Mouse (Mus musculus) cortical plate, adult 2 months (tissue): ENCODE measurements around the gene D10Wsu102e.
"Not testable (repeated sequence)": the region's sequence is repeated elsewhere in the genome, so short reads cannot be mapped to it uniquely, and the experiment has no call there.

ENCODE experiments used
- CTCF ChIP-seq: fragments of 200-500 bp; IDR thresholded peaks from 2 replicates; pipeline ENCODE4 v1.5.1; 2011; ENCODE audit warnings: mild to moderate bottlenecking, control low read depth, low read length; ENCODE audit not compliant: insufficient read depth; ENCODE audit errors: extremely low read depth
- POLR2A ChIP-seq: fragments of 200-500 bp; IDR thresholded peaks from 2 replicates; pipeline ENCODE4 v1.6.1; 2011; ENCODE audit warnings: mild to moderate bottlenecking, low read length, control low read depth; ENCODE audit not compliant: insufficient read depth; ENCODE audit errors: extremely low read depth

DNA sequence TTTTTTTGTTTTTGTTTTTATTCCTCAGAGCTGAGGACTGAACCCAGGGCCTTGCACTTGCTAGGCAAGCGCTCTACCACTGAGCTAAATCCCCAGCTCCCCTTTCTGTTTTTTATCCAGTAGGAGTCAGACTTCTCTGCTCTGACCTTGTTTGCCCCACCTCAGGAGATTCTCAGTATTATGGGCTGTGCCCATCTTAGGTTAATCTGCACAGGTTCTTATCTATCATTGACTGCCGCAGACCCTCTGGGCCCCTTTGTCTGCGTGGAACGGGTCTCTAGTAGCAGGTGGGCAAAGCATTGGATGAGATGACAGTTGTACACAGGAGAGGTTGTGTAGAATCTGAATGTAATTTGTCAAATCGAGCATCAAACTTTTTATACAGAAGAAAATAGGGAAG lies 15.4 kb downstream of the D10Wsu102e start:
- TF ChIP-seq CTCF, POLR2A: not testable (repeated sequence)
